Mouse (Mus musculus): ENCODE measurements around the gene Zscan12.

- TF ChIP-seq POLR2A (IDR thresholded peaks at IDR 0.05; ENCODE audit: low read depth, low read length) = no peak
- no peak for TF ChIP-seq CTCF (IDR thresholded peaks at IDR 0.05; ENCODE audit: extremely low read depth, insufficient read length, insufficient replicate concordance, low read depth, low read length)
Observed at GRCm38 (mm10) chr13:21415266-21415665, 52.6 kb downstream of the Zscan12 start.

Data from small intestine, adult 2 months (tissue).